Mouse (Mus musculus): ENCODE data around the gene H2-DMb2.

DNA sequence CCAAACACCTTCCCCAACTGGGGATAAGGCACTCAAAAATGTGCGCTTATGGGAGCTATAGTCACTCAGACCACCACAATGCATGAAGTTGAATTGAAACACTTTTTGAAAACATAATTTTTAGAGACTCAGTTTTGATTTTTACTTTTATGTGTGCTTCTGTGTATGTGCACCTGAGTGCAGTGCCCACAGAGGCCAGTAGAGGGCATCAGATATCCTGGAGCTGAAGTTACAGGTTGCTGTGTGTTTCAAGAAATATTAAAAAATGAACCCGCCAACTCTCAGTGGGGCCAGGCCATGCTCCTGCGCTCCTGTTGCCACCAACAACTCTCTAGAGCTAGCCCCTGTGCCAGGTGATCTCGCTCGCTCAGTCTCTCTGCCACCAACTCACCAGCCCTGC, 29.4 kb downstream of the H2-DMb2 start:
- TF ChIP-seq CTCF (IDR thresholded peaks at IDR 0.05; ENCODE audit: borderline replicate concordance, insufficient read depth, low read depth, low read length) (no peak), POLR2A (IDR thresholded peaks at IDR 0.05; ENCODE audit: borderline replicate concordance, insufficient read depth, low read length) (no peak)

All from cerebellum, adult 2 months (tissue).